Mouse (Mus musculus) stomach, embryonic 16.5 days (tissue): ENCODE results near the gene Med25. TPM values are rescaled to one million over a fixed set of nuclear protein-coding genes. Genes with fewer than 3 reads are reported as not detected.
"Not testable (repeated sequence)": the region's sequence is repeated elsewhere in the genome, so short reads cannot be mapped to it uniquely, and the experiment has no call there.

ENCODE experiments used
- ATAC-seq: fragments of 200-750 bp; cut with Nextera tagmentation; 2 replicates; pipeline ENCODE4 v1.8.0; 2017; ENCODE audit warnings: moderate number of reproducible peaks, moderate TSS enrichment; ENCODE audit not compliant: insufficient read depth, low FRiP score
- H3K27ac ChIP-seq: fragments of 300-500 bp; sonication (generic); 2 replicates; pipeline ENCODE4 v1.5.1; 2014; ENCODE audit warnings: low read length
- H3K27me3 ChIP-seq: fragments of 300-500 bp; sonication (generic); 2 replicates; pipeline ENCODE4 v1.6.1; 2014; ENCODE audit warnings: low read length, control low read depth, mixed read lengths; ENCODE audit not compliant: control insufficient read depth, insufficient read depth
- H3K36me3 ChIP-seq: fragments of 300-500 bp; sonication (generic); 2 replicates; pipeline ENCODE4 v1.6.1; 2014; ENCODE audit warnings: low read length; ENCODE audit not compliant: control insufficient read depth, insufficient read depth
- H3K4me1 ChIP-seq: fragments of 300-500 bp; sonication (generic); 2 replicates; pipeline ENCODE4 v1.6.1; 2014; ENCODE audit warnings: low read length, control low read depth, mixed read lengths; ENCODE audit not compliant: control insufficient read depth, insufficient read depth
- H3K4me2 ChIP-seq: fragments of 300-500 bp; sonication (generic); 2 replicates; pipeline ENCODE4 v1.6.1; 2014; ENCODE audit warnings: low read depth, low read length, mixed read lengths
- H3K4me3 ChIP-seq: fragments of 300-500 bp; sonication (generic); replicated peaks from 2 replicates; pipeline ENCODE4 v1.5.1; 2014; ENCODE audit warnings: mild to moderate bottlenecking, low read length
- H3K9ac ChIP-seq: fragments of 300-500 bp; sonication (generic); 2 replicates; pipeline ENCODE4 v1.6.1; 2014; ENCODE audit warnings: low read length
- H3K9me3 ChIP-seq: fragments of 300-500 bp; sonication (generic); replicated peaks from 2 replicates; pipeline ENCODE4 v1.6.1; 2016; ENCODE audit warnings: low read length, control low read depth; ENCODE audit not compliant: control insufficient read depth
- WGBS: fragments of 180-500 bp; shearing (Covaris S2); extraction: QIAGEN DNeasy Blood & Tissue Kit; methylation state at CpG from one replicate; pipeline ENCODE4 v1.1.7; 2014; 5-methylcytosine and 5-hydroxymethylcytosine counted together
- polyA plus RNA-seq: library from polyadenylated mRNA; unstranded; fragments of >200 nt; fragmentation: Nextera tagmentation; extraction: Ambion mirVana; gene quantifications from 2 replicates; pipeline ENCODE4 v1.2.1, GENCODE M21; 2015

Gene Med25
- polyA plus RNA-seq, 1 experiment from 2014 or later: 89.9 TPM

GRCm38 (mm10) chr7:44888256-44889105 lies 4.0 kb downstream of the Med25 start:
- H3K9ac ChIP-seq: no peak overlapping the region
- peaks cover 17% of the 10 kb centered on the region for H3K4me1 ChIP-seq
- ATAC-seq: no peak
- no peaks in the 10 kb centered on the region for H3K9me3 ChIP-seq
- H3K36me3 ChIP-seq: peaks cover 3% of the 10 kb centered on the region; the same call in 1 of the 2 replicates
- no peak overlapping the region for H3K4me3 ChIP-seq
- H3K27ac ChIP-seq: 0 out of 2 replicates have a peak overlapping the region, but pooled peaks have one; percentile 10
- WGBS: 77% methylated on average over 13 of the region's 13 CpGs
- no peaks in the 10 kb centered on the region for H3K27me3 ChIP-seq
- H3K4me2 ChIP-seq: no peak overlapping the region

GRCm38 (mm10) chr7:44886964-44887363 lies 5.5 kb downstream of the Med25 start:
- no peak for ATAC-seq
- no peak overlapping the region for H3K4me3 ChIP-seq
- peaks cover 12% of the 10 kb centered on the region for H3K36me3 ChIP-seq
- no peaks in the 10 kb centered on the region for H3K27me3 ChIP-seq
- H3K9ac ChIP-seq: no peak overlapping the region
- H3K4me2 ChIP-seq: no peak overlapping the region
- H3K9me3 ChIP-seq: no peaks in the 10 kb centered on the region
- WGBS: 89% methylated on average over 7 of the region's 7 CpGs
- H3K27ac ChIP-seq: no peak overlapping the region
- H3K4me1 ChIP-seq: peaks cover 15% of the 10 kb centered on the region

GRCm38 (mm10) chr7:44884637-44885036 lies 7.9 kb downstream of the Med25 start:
- H3K9me3 ChIP-seq: no peaks in the 10 kb centered on the region
- no peaks in the 10 kb centered on the region for H3K27me3 ChIP-seq
- no peak overlapping the region for H3K4me3 ChIP-seq
- H3K4me1 ChIP-seq: no peaks in the 10 kb centered on the region
- no peak overlapping the region for H3K27ac ChIP-seq
- WGBS: 95% methylated on average over 5 of the region's 5 CpGs
- no peak for ATAC-seq
- H3K36me3 ChIP-seq: peaks cover 24% of the 10 kb centered on the region
- no peak overlapping the region for H3K4me2 ChIP-seq
- no peak overlapping the region for H3K9ac ChIP-seq

GRCm38 (mm10) chr7:44883036-44883435 lies 9.5 kb downstream of the Med25 start:
- Histone ChIP-seq H3K4me1 (no peaks in the 10 kb centered on the region), H3K27me3 (no peaks in the 10 kb centered on the region), H3K9ac (no peak overlapping the region), H3K36me3 (peaks cover 25% of the 10 kb centered on the region), H3K27ac (no peak overlapping the region), H3K4me2 (no peak overlapping the region), H3K9me3 (no peaks in the 10 kb centered on the region), H3K4me3 (no peak overlapping the region)
- ATAC-seq: no peak
- WGBS: 87% methylated on average over 3 of the region's 3 CpGs

GRCm38 (mm10) chr7:44877833-44878232 lies 14.7 kb downstream of the Med25 start:
- ATAC-seq: no peak

GRCm38 (mm10) chr7:44871774-44872173 lies 20.7 kb downstream of the Med25 start:
- H3K9me3 ChIP-seq, H3K27me3 ChIP-seq, H3K27ac ChIP-seq, ATAC-seq, H3K4me2 ChIP-seq, H3K4me3 ChIP-seq, H3K9ac ChIP-seq, H3K36me3 ChIP-seq: not testable (repeated sequence)
- H3K4me1 ChIP-seq: peaks cover 27% of the 10 kb centered on the region
- WGBS: 92% methylated on average over 2 of the region's 2 CpGs

More at GRCm38 (mm10) chr7:44877833-44878232, 14.7 kb downstream of the Med25 start:
- Histone ChIP-seq H3K9ac (no peak overlapping the region), H3K36me3 (peaks cover 30% of the 10 kb centered on the region), H3K4me3 (no peak overlapping the region), H3K4me1 (peaks cover 1% of the 10 kb centered on the region; the same call in 1 of the 2 replicates), H3K9me3 (no peaks in the 10 kb centered on the region), H3K27me3 (no peaks in the 10 kb centered on the region), H3K4me2 (no peak overlapping the region), H3K27ac (no peak overlapping the region)
- 86% methylated on average over 14 of the region's 14 CpGs for WGBS

GRCm38 (mm10) chr7:44871181-44871580 lies 21.3 kb downstream of the Med25 start:
- H3K27ac ChIP-seq: no peak overlapping the region
- 88% methylated on average over 1 of the region's 1 CpGs for WGBS
- no peak for ATAC-seq

GRCm38 (mm10) chr7:44870614-44871013 lies 21.9 kb downstream of the Med25 start:
- Histone ChIP-seq H3K27ac (peak overlapping the region; percentile 100), H3K27me3 (no peaks in the 10 kb centered on the region), H3K4me1 (peaks cover 39% of the 10 kb centered on the region), H3K9ac (peak overlapping the region; percentile 100), H3K4me3 (peak overlapping the region; percentile 91), H3K36me3 (no peaks in the 10 kb centered on the region), H3K4me2 (peak overlapping the region; percentile 90), H3K9me3 (no peaks in the 10 kb centered on the region)
- 79% methylated on average over 6 of the region's 6 CpGs for WGBS
- no peak for ATAC-seq

More at GRCm38 (mm10) chr7:44871181-44871580, 21.3 kb downstream of the Med25 start:
- no peak overlapping the region for H3K9ac ChIP-seq
- no peaks in the 10 kb centered on the region for H3K27me3 ChIP-seq
- H3K4me1 ChIP-seq: peaks cover 33% of the 10 kb centered on the region
- H3K9me3 ChIP-seq: no peaks in the 10 kb centered on the region
- H3K36me3 ChIP-seq: no peaks in the 10 kb centered on the region
- no peak overlapping the region for H3K4me2 ChIP-seq
- no peak overlapping the region for H3K4me3 ChIP-seq

- peak within 1 kb of the TSS; percentile 91 for H3K4me3 ChIP-seq
- H3K9me3 ChIP-seq: no peaks in the 10 kb centered on the region
- 3% methylated on average over 29 of the region's 29 CpGs for WGBS
- H3K36me3 ChIP-seq: no peaks in the 10 kb centered on the region
- H3K27me3 ChIP-seq: no peaks in the 10 kb centered on the region
- peak within 1 kb of the TSS; percentile 100 for H3K27ac ChIP-seq
- peak within 1 kb of the TSS; percentile 100 for H3K9ac ChIP-seq
- ATAC-seq: peak; percentile 93
- peak within 1 kb of the TSS; percentile 90 for H3K4me2 ChIP-seq
- H3K4me1 ChIP-seq: peaks cover 46% of the 10 kb centered on the region
Observed at GRCm38 (mm10) chr7:44869697-44870528, 22.6 kb downstream of the Med25 start, which contains the start of gene Ptov1. Gene Ptov1 (minus strand): TSS chr7:44869788.
